In the genomic region with DNA sequence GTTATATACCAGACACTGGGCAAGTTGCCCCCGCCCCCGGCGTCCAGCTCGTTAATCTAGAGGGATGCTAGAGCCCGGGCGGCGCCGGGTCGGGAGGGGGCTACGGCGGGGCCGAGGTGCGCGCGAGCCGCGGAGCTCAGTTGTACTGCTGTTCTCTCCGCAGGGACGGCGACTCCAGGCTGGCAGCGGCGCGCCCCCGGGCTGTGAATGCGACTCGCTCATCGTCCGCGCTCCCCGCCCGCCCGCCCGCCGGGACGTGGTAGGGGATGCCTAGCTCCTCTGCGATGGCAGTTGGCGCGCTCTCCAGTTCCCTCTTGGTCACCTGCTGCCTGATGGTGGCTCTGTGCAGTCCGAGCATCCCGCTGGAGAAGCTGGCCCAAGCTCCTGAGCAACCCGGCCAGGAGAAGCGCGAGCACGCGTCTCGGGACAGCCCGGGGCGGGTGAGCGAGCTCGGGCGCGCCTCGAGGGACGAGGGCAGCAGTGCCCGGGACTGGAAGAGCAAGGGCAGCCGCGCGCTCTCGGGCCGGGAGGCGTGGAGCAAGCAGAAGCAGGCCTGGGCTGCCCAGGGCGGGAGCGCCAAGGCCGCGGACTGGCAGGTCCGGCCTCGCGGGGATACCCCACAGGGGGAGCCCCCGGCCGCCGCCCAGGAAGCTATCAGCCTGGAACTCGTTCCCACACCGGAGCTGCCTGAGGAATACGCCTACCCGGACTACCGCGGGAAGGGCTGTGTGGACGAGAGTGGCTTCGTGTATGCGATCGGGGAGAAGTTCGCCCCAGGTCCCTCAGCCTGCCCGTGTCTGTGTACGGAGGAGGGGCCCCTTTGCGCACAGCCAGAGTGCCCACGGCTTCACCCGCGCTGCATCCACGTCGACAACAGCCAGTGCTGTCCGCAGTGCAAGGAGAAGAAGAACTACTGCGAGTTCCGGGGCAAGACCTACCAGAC, we compare ENCODE assay signal across 9 mouse cellular contexts. TPM values are rescaled to one million over a fixed set of nuclear protein-coding genes. Genes with fewer than 3 reads are reported as not detected.
DNase-seq lines count a peak whose midpoint lies in the region; TF ChIP-seq lines count a peak whose summit lies in the region.
"Had no signal": no experiment of that assay in that cellular context is flagged by ENCODE, and none has a peak within 500 bp of the region (broad histone marks: within the 10 kb centered on the region; RNA-seq: fewer than 3 reads in every experiment).

No protein-coding gene starts in this region.

- intact Hi-C loops in left cerebral cortex, adult 2 months (cut with DNase I), result no loop called here

- TF ChIP-seq CTCF in left cerebral cortex, adult 2 months (IDR thresholded peaks at IDR 0.05), result no peak

- peak; percentile 18 for DNase-seq in adrenal gland, postnatal 10 days
- DNase-seq in adrenal gland, adult 2 months, result no peak
- peak; percentile 30 to 33 for DNase-seq in left cerebral cortex, adult 2 months (ENCODE audit: extremely low spot score in 1 of 2, low spot score in 2 of 2)
- DNase-seq in left cerebral cortex, adult 11 months (ENCODE audit: low spot score), result no peak
- DNase-seq in gastrocnemius, postnatal 4 days (ENCODE audit: low spot score in 2 of 2), result peak; percentile 21 to 30
- peak; percentile 3 for DNase-seq in liver
- DNase-seq in right cerebral cortex, adult 18-20 months, result peak; percentile 13
- no peak for DNase-seq in spleen, adult 18-20 months

- H3K27ac ChIP-seq in left cerebral cortex, adult 2 months, result no peak overlapping the region
- H3K27ac ChIP-seq: liver, embryonic 14.5 days had no signal

- H3K4me3 ChIP-seq in left cerebral cortex, adult 2 months, result peak overlapping the region; percentile 51

RNA-seq across cellular contexts. Expression of a gene that starts 1.9 kb away (rescaled TPM):
- total RNA-seq in adrenal gland, postnatal 10 days (2021), result under 1 TPM; 0.21 to 0.27 TPM
- total RNA-seq in adrenal gland, adult 2 months (2021), result under 1 TPM; 0.29 to 0.31 TPM
- 0.61 and 1.4 TPM in 2 replicates for polyA plus RNA-seq in adrenal gland, adult 2 months (2012; rRNA removed)
- total RNA-seq in left cerebral cortex, adult 2 months (2021), result 10 to 100 TPM; 10.1 to 11.4 TPM
- total RNA-seq in gastrocnemius, postnatal 4 days (2021), result 10 to 100 TPM; 11.8 to 18.0 TPM

Comparison
In these comparisons a context has a peak if more than half of its experiments do, and no peak if none do; other contexts are left out.
1. DNase-seq: peak in adrenal gland, postnatal 10 days (single experiment), left cerebral cortex, adult 2 months (2 of 2), gastrocnemius, postnatal 4 days (2 of 2), liver (single experiment) and right cerebral cortex, adult 18-20 months (single experiment); none in adrenal gland, adult 2 months (single experiment), left cerebral cortex, adult 11 months (single experiment) and spleen, adult 18-20 months (0 of 2).
2. RNA of a gene that starts 1.9 kb away (total RNA-seq): 11.8 to 18.0 TPM in gastrocnemius, postnatal 4 days and 10.1 to 11.4 TPM in left cerebral cortex, adult 2 months; 0.29 to 0.31 TPM in adrenal gland, adult 2 months and 0.21 to 0.27 TPM in adrenal gland, postnatal 10 days; every median in the first group is over 4 times any median in the second.